Mouse (Mus musculus) thymus, postnatal 36 days (tissue): ENCODE measurements around the gene Arhgef26.

Experiments
- DNase-seq, 2 experiments: peaks; one replicate each; pipeline ENCODE4 v3.0.0; 2022; ENCODE audit warnings: mixed read lengths in 2 of 2

Arhgef26 gene

DNA sequence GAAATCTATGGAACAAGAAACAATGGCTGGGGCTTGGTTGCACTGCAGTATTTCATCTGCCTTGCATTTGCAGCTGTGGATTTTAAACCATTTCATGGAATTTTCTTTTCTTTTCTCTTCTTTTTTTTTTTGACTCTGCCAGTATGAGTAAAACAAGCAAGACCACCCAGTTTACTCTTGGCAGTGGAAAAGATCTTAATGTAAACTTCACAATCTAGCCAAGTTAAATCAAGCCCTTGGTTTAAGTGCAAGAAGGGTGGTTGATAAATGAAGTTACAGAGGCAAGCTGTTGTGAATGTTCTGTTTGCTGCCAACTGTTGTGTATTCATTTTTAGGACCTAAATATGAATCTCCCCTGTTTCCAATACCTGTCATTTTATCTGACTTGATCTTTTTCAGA is 54.5 kb downstream of the Arhgef26 start:
- DNase-seq = no peak

GRCm38 (mm10) chr3:62394284-62394683 is 56.1 kb downstream of the Arhgef26 start:
- no peak for DNase-seq

DNA sequence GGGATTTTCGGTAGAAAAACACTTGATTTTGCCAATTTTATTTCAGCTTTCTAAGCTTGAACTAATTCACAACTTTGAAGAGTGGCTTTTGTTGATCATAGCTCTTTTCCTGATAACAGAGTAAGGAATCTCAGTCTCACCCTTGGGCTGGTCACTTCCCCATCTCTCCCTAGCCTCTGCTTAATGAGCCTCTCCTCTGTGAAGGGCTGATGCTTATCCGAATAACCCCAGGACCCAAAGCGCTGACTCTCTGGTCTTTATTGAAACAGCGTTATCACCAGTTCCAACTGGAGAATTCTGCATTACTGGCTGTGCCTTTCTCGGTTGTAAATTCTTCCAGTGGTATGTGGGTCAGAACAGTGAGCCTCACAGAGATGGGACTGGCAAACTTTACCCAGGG is 57.2 kb downstream of the Arhgef26 start:
- DNase-seq = no peak

GRCm38 (mm10) chr3:62396109-62396508 is 58.0 kb downstream of the Arhgef26 start:
- no peak for DNase-seq

GRCm38 (mm10) chr3:62398094-62398493 is 60.0 kb downstream of the Arhgef26 start:
- DNase-seq = no peak

DNA sequence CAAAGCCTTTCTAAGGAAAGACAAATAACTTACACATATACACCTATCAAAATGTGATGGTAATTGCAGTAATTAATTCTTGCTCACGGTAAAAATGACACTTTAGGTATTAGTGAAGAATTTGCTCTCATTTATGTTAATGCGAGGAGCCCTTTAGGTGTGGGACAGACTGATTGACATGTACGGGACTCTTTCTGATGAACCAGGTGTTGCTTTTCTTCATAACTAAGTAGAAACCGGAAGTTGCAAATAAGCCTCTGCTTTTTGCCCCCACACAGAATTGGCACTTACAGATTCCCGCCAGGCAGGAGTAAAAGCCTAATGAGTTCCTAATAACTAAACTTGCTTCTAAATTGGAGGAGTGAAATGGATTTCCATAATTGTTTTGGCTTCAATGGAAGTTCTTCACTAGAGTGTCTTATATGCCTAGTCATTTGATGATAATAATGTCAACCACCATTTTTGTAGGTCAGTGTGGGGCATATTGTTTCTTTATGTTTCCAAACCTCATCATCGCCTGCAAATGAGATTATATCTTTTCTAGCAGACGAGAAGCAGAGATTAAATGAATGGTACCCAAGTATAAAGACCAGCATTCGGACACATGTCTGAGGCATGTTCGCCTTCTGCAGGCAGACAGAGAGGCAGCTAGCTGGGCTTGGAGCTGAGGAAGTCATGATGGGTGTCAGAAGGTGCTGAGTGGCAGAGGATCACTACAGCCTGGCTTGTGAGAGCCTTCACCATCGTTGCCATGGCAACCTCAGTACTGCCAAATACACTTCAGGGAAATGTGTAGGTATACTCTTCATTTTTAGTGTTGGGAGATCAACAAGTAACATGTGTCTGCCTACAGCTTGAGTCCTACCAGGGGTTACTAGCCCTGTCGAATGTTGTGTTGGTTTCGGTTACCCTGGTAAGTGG is 61.9 kb downstream of the Arhgef26 start:
- DNase-seq = no peak

- DNase-seq = no peak
Observed at GRCm38 (mm10) chr3:62402466-62402865, 64.3 kb downstream of the Arhgef26 start.

GRCm38 (mm10) chr3:62404477-62405246 is 66.5 kb downstream of the Arhgef26 start:
- no peak for DNase-seq

DNA sequence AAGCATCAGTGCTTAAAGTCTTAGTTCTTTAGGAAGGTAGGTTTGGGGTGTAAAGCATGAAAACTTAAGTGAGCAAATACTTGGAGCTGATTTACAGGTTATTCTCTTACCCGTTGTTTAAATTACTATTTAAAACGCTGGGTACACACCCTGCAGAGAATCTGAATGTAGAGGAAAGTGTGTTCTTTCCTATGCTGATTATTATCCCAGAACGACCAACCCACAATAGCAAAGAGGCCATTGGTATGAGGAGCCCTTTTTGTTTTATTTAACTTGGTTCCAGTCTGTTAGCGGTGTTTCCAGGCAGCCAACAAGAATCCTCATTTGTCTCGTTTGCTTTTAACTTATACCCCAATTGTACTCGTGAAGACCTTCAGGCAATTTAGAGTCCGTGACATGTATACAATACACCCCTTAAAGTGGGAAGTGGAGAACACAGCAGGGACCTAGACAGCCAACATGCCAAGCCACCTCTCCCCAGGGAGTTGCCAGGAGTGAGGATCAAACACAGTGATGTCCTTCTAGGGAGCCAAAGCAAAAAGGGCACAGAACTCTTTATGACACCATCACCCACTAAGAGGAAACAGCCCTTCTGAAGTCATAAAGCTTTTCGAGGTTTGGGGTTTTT is 71.5 kb downstream of the Arhgef26 start:
- no peak for DNase-seq

- no peak for DNase-seq
Observed at GRCm38 (mm10) chr3:62410491-62410890, 72.3 kb downstream of the Arhgef26 start.

- no peak for DNase-seq
Observed at GRCm38 (mm10) chr3:62412704-62413103, 74.6 kb downstream of the Arhgef26 start.

DNA sequence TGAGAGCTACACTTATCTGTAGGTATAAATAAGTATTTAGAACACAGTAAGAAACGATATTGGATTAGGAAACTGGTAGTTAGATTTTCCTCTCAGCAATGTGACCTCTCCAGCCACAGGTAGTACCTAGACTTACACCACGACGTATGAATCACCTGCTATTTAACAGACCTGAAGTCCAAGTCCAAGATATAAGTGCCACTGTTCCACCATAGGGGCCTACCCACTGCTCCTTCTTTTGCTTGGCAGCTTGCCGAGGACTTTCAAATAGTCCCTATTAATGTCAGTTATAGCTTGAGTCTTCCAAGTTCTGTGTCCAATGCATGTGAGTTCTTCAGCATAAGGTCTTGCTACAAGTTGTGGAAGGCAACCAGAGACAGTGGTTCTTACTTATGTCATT is 76.8 kb downstream of the Arhgef26 start:
- no peak for DNase-seq

GRCm38 (mm10) chr3:62417458-62417857 is 79.3 kb downstream of the Arhgef26 start:
- DNase-seq = no peak

DNA sequence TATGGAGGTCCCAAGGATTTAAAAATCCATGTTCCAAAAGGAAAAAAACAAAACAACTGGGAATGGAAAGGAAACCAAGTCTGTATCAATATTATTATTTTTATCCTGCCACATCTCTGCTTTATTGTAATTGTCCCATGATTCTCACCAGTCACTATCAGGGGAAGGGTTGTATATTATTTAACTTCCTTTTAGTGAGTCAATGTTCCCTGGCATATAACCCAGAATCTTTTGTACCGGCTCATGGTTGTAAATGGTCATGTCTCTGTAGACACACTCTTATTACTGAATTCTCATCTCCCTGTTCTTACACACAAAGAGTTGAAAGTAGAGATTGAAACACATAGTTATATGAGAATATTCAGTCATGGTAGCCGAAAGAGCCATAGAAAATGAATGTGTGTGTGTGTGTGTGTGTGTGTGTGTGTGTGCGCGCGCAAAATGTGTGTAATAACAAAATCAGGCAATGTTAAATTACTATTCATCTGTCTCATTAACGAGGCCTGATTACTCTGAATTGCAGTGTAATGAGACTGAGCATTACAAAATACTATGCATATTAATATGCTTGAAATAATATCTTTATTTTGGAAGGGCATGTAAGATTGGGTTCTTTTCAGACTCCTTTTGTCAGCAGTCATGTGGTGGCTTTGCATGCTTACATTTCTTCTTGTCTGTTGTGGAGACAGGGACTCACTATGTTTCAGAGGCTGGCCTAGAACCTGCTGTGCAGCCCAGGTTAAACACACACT is 80.4 kb downstream of the Arhgef26 start:
- no peak for DNase-seq

DNA sequence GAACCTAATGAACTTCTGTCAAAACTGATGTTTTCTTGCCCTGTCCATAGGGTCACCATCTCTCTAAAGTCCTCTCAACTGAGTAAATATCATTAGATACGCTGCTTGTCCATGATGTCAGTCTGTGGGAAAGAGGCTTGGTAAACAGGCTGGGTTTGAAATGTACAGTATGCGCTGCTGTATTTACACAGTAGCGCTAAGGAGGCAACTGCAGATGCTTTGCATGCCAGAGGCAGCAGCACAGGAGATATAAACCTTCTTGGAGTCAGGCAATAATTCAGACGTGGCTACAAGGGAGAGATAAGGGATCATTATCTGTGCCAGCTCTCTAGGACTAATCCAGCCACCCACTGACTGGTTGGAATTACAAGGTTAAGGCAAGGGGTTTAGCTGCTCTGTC is 95.5 kb downstream of the Arhgef26 start:
- no peak for DNase-seq

DNA sequence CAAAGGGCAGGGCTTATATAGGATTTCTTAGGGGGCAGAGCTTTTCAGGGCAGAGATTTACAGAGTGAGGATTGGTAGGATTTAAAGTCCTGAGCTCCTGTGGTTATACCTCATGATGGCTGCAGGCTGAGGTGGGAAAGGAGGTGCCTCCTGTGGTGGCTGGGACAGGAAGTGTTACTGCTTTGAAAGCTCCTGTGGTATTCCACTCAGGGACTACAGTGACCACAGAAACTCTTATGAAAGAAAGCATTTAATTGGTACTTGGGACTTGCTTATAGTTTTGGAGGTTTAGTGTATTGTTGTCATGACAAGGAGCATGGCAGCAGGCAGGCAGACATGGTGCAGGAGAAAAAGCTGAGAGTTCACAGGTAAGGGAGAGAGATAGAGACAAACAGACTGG is 97.8 kb downstream of the Arhgef26 start:
- DNase-seq = no peak

DNA sequence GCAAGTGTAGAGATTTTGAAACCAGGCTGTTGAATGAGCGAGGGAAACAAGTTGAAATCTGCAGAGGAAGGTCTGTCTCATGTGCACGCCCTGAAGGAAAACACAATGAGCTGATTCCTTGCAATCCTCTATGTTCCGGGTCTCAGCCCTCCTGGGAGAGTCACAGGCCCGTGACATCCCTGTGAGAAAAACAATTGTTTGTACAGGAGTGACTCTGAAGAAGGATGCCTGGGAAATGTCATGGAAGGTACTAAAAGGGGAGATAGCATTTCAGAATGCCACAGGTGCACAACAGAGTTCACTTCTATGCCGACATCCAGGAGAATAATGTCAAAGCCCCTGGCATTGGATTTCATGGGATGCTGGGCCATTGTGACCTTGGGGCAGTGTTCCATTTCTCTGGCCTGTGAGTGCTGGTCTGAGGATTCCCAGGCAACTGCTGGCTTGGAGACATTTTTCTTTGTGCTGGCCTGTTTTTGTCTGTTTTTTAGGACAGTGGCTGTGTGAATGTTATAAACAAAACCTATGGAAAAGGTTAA is 102.4 kb downstream of the Arhgef26 start:
- DNase-seq = no peak

GRCm38 (mm10) chr3:62443582-62444194 is 105.5 kb downstream of the Arhgef26 start:
- no peak for DNase-seq

GRCm38 (mm10) chr3:62446271-62446670 is 108.1 kb downstream of the Arhgef26 start:
- DNase-seq = no peak

DNA sequence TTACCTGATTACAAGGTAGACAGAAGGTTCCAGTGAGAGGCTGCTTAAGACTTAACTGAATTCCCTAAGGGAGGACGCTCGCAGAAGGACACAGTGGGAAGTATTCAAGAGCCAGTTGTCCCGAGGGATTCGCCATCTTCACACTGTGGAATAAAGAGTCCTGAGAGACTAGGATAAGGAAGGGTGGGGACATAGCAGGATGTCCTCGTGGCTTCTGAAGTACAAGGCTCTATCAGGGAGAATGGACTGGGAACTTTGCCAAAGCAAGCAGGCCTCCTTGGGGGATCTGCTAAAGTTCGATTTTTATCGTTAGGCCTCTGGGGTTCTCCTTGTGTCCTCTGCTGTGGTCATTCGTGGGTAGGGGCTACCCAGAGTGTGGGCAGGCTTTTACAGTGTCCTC is 109.0 kb downstream of the Arhgef26 start:
- DNase-seq = no peak

GRCm38 (mm10) chr3:62449871-62450496 is 111.8 kb downstream of the Arhgef26 start:
- DNase-seq = no peak

DNA sequence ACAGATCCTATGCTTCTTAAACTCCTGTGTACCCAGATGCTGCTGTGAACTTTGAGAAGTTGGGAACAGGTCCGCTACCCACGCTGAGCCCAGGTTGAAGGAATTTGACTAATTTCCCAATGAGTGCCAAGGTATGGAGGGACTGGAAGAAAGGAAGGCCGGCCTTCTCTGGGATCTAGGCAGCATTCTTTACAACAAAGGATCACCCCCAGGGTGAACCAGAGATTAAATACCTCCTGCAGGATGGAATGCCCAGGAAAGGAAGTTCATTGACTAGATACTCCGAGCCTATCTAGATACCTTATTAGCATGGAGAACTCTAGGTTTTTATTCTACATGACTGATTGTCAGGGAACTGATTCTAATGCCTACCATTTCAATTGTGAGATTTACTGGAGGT is 114.8 kb downstream of the Arhgef26 start:
- no peak for DNase-seq
